Mouse (Mus musculus) E14TG2a.4 (cell line): Measurements from ENCODE around the gene Rxra.

Experiments used
- CTCF ChIP-seq: conservative IDR thresholded peaks from 2 replicates; pipeline ENCODE4 v1.5.1; 2014; ENCODE audit warnings: low read length
- NANOG ChIP-seq: IDR thresholded peaks from 2 replicates; pipeline ENCODE4 v1.6.1; 2014; ENCODE audit warnings: borderline replicate concordance, low read length, mixed read lengths

DNA sequence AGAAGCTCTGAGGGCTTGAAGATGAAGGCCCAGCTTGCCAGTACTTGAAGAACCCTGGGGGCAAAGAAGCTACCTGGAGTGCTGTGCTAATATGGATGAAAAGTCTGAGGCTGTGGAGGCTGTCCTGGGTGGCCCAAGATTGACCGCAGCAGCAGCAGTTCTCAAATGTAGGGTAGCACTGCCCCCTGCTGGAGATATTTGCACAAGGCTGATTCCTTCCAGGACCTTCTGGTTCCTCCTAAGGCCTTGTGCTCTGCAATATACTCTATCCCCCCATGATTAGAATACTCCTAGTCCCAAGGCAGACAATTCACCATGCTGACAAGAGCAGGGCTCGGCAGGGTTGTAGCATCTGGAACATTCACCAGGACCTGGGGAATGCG is 88.7 kb downstream of the Rxra start:
- TF ChIP-seq CTCF (peak; percentile 46), NANOG (no peak)
